Mouse (Mus musculus) hematopoietic stem cell, adult 5-6 weeks (primary cell): ENCODE measurements at regions not wholly inside any gene's neighbourhood (a gene's known extent, or its start where the extent isn't known, plus 50 kb on each side); places are given as distances from the start of the nearest gene placed in this dataset.

ENCODE experiments used
- ATAC-seq, 2 experiments: fragments of 125-278 bp in 1 of 2; replicated peaks in 1 of 2; 2 replicates each; pipeline ENCODE4 v1.8.0; 2016 to 2017; ENCODE audit warnings: inconsistent platforms in 2 of 2, mild to moderate bottlenecking in 2 of 2, moderate number of reproducible peaks in 2 of 2, low read depth in 1 of 2, moderate TSS enrichment in 1 of 2; ENCODE audit not compliant: low FRiP score in 2 of 2, poor library complexity in 2 of 2, severe bottlenecking in 2 of 2, insufficient read depth in 1 of 2, low TSS enrichment in 1 of 2

GRCm38 (mm10) chr1:67359824-67360223, 237.0 kb downstream of the Cps1 start:
- ATAC-seq = no peak

DNA sequence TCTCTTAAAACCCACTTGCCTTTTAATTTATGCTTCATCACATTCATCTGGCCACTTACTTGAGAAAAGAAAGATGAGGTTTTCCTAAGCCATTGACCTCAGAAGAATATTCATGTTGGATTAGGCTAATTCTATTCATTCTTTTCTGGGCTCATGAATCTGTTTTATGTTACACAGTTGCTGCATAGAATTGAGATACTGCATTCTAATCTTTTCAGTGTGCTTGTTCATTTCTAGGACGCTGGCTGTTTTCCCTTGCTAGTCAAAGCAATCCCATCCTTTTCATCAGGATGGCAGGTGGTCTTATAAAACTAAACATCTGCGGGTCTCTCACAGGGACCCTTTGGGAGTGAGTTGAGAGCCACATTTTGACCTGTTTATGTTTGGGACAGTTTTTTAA, 243.2 kb downstream of the Cps1 start:
- ATAC-seq = no peak

- no peak for ATAC-seq
Measured at GRCm38 (mm10) chr1:67366485-67366884, 243.7 kb downstream of the Cps1 start.

GRCm38 (mm10) chr1:67382366-67382765, 259.5 kb downstream of the Cps1 start:
- no peak for ATAC-seq

DNA sequence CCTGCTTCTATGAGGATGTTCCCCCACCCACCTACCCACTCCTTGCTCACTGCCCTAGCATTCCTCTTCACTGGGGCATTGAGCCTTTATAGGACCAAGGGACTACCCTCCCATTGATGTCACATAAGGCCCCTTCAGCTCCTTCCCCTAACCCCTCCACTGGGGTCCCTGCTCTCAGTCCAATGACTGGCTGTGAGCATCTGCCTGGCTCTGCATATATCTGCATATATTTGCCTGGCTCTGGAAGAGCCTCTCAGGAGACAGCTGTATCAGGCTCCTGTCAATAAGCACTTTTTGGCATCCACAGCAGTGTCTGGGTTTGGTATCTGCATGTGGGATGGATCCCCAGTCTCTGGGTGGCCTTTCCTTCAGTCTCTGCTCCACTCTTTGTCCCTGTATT, 262.6 kb downstream of the Cps1 start:
- ATAC-seq = no peak

DNA sequence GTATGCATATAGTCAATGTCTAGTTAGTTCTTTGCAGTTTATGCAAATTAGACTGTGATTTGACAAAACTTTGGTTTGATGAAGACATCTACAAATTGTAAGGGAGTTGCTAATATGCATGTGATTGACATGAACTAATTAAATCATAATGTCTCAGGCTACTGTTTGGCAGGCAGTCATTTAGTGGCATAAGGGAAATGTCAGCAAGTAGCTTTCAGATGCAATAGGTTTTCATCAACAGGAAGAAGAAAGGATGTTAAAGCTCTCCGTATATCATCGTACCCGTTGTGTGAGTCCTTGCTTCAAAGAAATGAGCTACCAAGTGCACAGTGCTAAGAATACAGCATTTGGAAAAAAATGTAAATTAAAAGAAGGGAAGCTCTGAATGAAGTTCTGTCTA, 264.1 kb downstream of the Cps1 start:
- ATAC-seq = no peak

- ATAC-seq = peak; percentile 66 to 84
Measured at GRCm38 (mm10) chr1:67397757-67398446, 275.1 kb downstream of the Cps1 start.

DNA sequence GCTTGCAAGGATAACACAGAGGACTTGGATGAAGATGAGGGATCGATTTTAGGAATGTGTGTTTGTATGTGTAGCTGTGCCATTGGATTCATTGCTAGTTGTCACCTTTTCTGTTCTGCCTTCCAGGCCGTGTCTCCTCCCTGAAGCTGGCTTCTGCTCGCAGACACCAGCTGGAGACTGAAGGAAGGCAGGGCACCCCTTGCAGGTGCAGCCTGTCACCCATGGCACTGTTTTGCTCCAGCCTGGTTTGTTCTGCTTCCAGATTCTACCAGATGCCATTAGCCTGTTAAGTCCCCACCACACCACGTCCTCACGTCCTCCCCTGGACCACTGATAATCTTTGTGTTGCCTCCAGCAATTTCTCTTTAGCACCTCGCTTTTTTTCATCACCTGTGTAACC, 286.7 kb downstream of the Cps1 start:
- no peak for ATAC-seq

- ATAC-seq = no peak
Measured at GRCm38 (mm10) chr1:67417196-67417595, 294.4 kb downstream of the Cps1 start.

DNA sequence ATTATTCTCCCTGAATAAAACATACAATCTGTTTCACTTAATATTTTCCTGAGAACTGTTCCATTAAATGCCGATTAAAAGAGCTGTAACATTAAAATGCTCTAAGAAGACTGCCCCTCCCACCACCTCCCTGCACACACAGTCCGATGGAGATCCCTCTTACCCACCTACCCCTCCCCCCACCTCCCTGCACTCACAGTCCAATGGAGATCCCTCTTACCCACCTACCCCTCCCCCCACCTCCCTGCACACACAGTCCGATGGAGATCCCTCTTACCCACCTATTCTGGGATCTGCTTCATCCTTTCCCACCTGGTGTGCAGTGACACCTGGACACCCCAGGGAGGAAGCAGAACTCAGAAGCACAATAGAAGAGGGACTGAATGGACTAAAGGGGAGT, 305.6 kb downstream of the Cps1 start:
- ATAC-seq = no peak

- ATAC-seq = no peak
Measured at GRCm38 (mm10) chr1:67450831-67451230, 328.0 kb downstream of the Cps1 start.

GRCm38 (mm10) chr1:67464203-67464602, 341.4 kb downstream of the Cps1 start:
- ATAC-seq = no peak

- no peak for ATAC-seq
Measured at GRCm38 (mm10) chr1:67465527-67465926, 342.7 kb downstream of the Cps1 start.

DNA sequence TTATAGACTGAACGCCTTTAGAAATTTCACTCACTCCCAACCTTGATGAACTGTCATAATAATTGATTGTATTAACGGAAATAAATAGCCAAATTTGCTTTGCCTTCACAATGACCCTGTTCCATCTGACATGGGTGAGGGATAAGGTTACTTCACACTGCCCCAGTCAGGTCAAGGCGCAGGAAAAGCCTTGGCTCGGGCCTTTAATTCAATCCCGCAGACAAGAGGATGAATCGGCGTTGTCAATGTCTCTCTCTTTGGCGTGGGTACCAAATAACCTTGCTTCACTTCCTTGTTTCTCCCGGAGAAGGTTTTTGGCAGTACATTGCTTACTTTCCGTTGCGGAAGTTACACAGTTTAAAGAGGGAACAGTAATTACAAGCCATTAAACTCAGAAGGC, 354.2 kb downstream of the Cps1 start:
- ATAC-seq = no peak

DNA sequence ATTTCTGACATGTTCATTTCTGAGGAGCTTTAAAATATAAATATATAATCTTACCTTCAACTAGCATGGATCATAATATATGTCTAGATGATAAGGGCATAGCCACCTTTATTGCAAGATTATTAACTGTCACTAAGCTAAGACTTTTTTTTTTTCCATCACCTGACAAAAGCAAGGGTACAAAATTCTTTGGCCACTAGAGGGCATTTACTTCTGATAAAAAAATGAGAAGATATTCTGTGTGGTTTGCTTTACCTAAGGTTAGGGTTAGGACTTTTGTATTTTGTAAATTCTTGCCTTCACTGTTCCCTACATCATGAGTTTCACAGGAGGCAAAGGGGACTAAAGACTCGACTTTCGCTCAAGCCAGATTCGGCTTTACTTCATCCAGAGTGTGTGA, 355.1 kb downstream of the Cps1 start:
- no peak for ATAC-seq

GRCm38 (mm10) chr1:67481974-67482373, 359.1 kb downstream of the Cps1 start:
- no peak for ATAC-seq

GRCm38 (mm10) chr1:67504140-67504539, 381.3 kb downstream of the Cps1 start:
- ATAC-seq = no peak

GRCm38 (mm10) chr1:67505746-67506145, 382.9 kb downstream of the Cps1 start:
- ATAC-seq = no peak

DNA sequence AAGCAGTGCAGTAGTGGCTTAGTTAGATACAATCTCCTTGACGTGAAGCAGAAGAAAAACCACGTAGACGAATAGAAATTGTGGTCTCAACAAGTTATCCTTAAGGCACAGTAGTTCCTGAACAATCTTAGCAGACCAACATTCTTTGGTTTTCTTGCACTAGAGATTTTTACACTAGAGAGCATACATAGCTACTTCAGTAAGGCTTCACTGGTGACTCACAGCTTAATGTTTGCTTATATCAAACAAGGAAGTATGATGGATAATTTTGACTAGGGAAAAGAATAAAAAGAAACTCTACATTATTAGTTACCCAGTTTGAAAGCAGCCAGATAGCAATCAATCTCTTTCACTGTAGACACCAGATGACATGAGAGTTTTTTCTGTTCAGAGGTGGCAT, 395.5 kb downstream of the Cps1 start:
- ATAC-seq = no peak

DNA sequence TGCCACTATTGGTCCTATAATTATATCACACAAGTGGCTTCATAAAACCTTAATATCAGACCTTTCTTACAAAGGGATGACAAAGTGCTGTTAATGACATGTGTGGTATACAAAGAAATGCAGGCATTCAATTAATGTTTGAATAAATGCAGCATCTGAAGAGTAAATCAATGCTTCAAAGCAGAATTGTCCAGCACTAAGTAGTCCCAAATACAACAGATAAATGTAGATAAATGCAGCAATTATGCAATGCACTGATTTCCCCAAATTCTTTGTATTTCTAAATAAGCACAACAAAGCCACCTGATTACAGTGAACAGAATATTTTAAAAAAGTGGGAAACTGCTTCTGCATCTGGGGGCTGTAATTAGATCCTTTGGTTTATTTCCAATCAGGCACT, 435.9 kb downstream of the Cps1 start:
- ATAC-seq = no peak
